Mouse (Mus musculus) CH12.LX (cell line): ENCODE measurements around the gene Proca1. TPM values are rescaled to one million over a fixed set of nuclear protein-coding genes. Genes with fewer than 3 reads are reported as not detected.

Source experiments
- DNase-seq: peaks from one replicate; pipeline ENCODE4 v3.0.0-alpha.2; 2013; ENCODE audit errors: extremely low read depth
- H3K27ac ChIP-seq: 2 replicates; pipeline ENCODE4 v1.5.1; 2012; ENCODE audit warnings: low read depth, mild to moderate bottlenecking, control low read depth, moderate library complexity; ENCODE audit not compliant: insufficient read depth
- H3K27me3 ChIP-seq: replicated peaks from 2 replicates; pipeline ENCODE3; 2012; ENCODE audit warnings: inconsistent platforms
- H3K36me3 ChIP-seq, 2 experiments: replicated peaks in 1 of 2; 2 replicates each; pipeline versions ENCODE3 to v1.6.1; 2012; ENCODE audit warnings: inconsistent platforms in 1 of 2, low read length in 1 of 2, mild to moderate bottlenecking in 1 of 2, mixed read lengths in 1 of 2, moderate library complexity in 1 of 2; ENCODE audit not compliant: control insufficient read depth in 1 of 2, insufficient read depth in 1 of 2
- H3K4me1 ChIP-seq, 2 experiments: 2 replicates each; pipeline ENCODE4 v1.6.1; 2012; ENCODE audit warnings: inconsistent platforms in 1 of 2, moderate library complexity in 1 of 2; ENCODE audit not compliant: insufficient read depth in 2 of 2, control insufficient read depth in 1 of 2
- H3K4me2 ChIP-seq: 2 replicates; pipeline ENCODE4 v1.6.1; 2012; ENCODE audit warnings: low read depth, mild to moderate bottlenecking, control low read depth; ENCODE audit not compliant: poor library complexity, insufficient read depth, severe bottlenecking
- H3K4me3 ChIP-seq, 3 experiments: fragments of 150-350 bp in 1 of 3; sonication (generic) in 1 of 3; replicated peaks in 1 of 3; 2 replicates each; pipeline versions ENCODE3 to v1.5.1; 2011 to 2012; ENCODE audit warnings: low read depth in 2 of 3, low read length in 2 of 3, mild to moderate bottlenecking in 2 of 3, moderate library complexity in 2 of 3, control low read depth in 1 of 3, improper control_type of control experiment in 1 of 3, inconsistent platforms in 1 of 3, mixed read lengths in 1 of 3; ENCODE audit not compliant: poor library complexity in 1 of 3
- H3K79me2 ChIP-seq: replicated peaks from 2 replicates; pipeline ENCODE4 v1.6.1; 2012; ENCODE audit warnings: mild to moderate bottlenecking, moderate library complexity; ENCODE audit not compliant: control insufficient read depth, poor library complexity, insufficient read depth, severe bottlenecking; ENCODE audit errors: extremely low read depth
- H3K9ac ChIP-seq: 2 replicates; pipeline ENCODE4 v1.6.1; 2012; ENCODE audit warnings: low read depth, mild to moderate bottlenecking, control low read depth, moderate library complexity; ENCODE audit not compliant: insufficient read depth
- H3K9me3 ChIP-seq: replicated peaks from 2 replicates; pipeline ENCODE3; 2012; ENCODE audit warnings: low read length, inconsistent platforms, mixed read lengths
- BHLHE40 ChIP-seq: IDR thresholded peaks from 2 replicates; pipeline ENCODE4 v1.6.1; 2011; ENCODE audit warnings: mild to moderate bottlenecking, low read depth, low read length, improper control_type of control experiment
- CHD1 ChIP-seq: IDR thresholded peaks from 2 replicates; pipeline ENCODE4 v1.6.1; 2012; ENCODE audit warnings: low read depth, low read length, improper control_type of control experiment, inconsistent platforms
- CHD2 ChIP-seq: IDR thresholded peaks from 2 replicates; pipeline ENCODE4 v1.6.1; 2011; ENCODE audit warnings: low read length, improper control_type of control experiment
- CTCF ChIP-seq, 2 experiments: IDR thresholded peaks in 1 of 2; conservative IDR thresholded peaks in 1 of 2; 2 replicates each; pipeline ENCODE4 v1.5.1; 2011 to 2012; ENCODE audit warnings: low read depth in 2 of 2, low read length in 2 of 2, improper control_type of control experiment in 1 of 2, inconsistent platforms in 1 of 2, mild to moderate bottlenecking in 1 of 2, moderate library complexity in 1 of 2
- ELF1 ChIP-seq: IDR thresholded peaks from 2 replicates; pipeline ENCODE4 v1.6.1; 2014; ENCODE audit warnings: low read depth, mild to moderate bottlenecking, inconsistent platforms, low read length, improper control_type of control experiment
- EP300 ChIP-seq: IDR thresholded peaks from 2 replicates; pipeline ENCODE4 v1.6.1; 2011; ENCODE audit warnings: low read length, improper control_type of control experiment
- ETS1 ChIP-seq: conservative IDR thresholded peaks from 2 replicates; pipeline ENCODE4 v1.6.1; 2012; ENCODE audit warnings: low read depth, mild to moderate bottlenecking, inconsistent platforms, low read length, improper control_type of control experiment, moderate library complexity
- JUN ChIP-seq: IDR thresholded peaks from 2 replicates; pipeline ENCODE4 v1.6.1; 2011; ENCODE audit warnings: low read depth, mild to moderate bottlenecking, low read length, improper control_type of control experiment, moderate library complexity; ENCODE audit not compliant: insufficient read depth
- MAX ChIP-seq: IDR thresholded peaks from 2 replicates; pipeline ENCODE4 v1.6.1; 2011; ENCODE audit warnings: low read length, improper control_type of control experiment
- MYC ChIP-seq: IDR thresholded peaks from 2 replicates; pipeline ENCODE4 v1.6.1; 2011; ENCODE audit warnings: low read depth, mild to moderate bottlenecking, improper control_type of control experiment, low read length
- NELFE ChIP-seq: IDR thresholded peaks from 2 replicates; pipeline ENCODE4 v1.6.1; 2011; ENCODE audit warnings: low read depth, low read length, improper control_type of control experiment
- NRF1 ChIP-seq: IDR thresholded peaks from 2 replicates; pipeline ENCODE4 v1.6.1; 2014; ENCODE audit warnings: low read depth, mild to moderate bottlenecking, inconsistent platforms, low read length, improper control_type of control experiment, moderate library complexity
- PAX5 ChIP-seq: IDR thresholded peaks from 2 replicates; pipeline ENCODE4 v1.6.1; 2012; ENCODE audit warnings: low read length, inconsistent platforms, mixed read lengths
- POLR2AphosphoS2 ChIP-seq: IDR thresholded peaks from 2 replicates; pipeline ENCODE4 v1.6.1; 2011; ENCODE audit warnings: low read depth, low read length, improper control_type of control experiment
- RAD21 ChIP-seq: IDR thresholded peaks from 2 replicates; pipeline ENCODE4 v1.6.1; 2011; ENCODE audit warnings: low read depth, mild to moderate bottlenecking, low read length, improper control_type of control experiment, moderate library complexity
- SIN3A ChIP-seq: IDR thresholded peaks from 2 replicates; pipeline ENCODE4 v1.6.1; 2012; ENCODE audit warnings: low read length, improper control_type of control experiment, inconsistent platforms
- TBP ChIP-seq: conservative IDR thresholded peaks from 2 replicates; pipeline ENCODE4 v1.6.1; 2011; ENCODE audit warnings: low read depth, low read length, improper control_type of control experiment
- TCF12 ChIP-seq: IDR thresholded peaks from 2 replicates; pipeline ENCODE4 v1.6.1; 2014; ENCODE audit warnings: low read depth, mild to moderate bottlenecking, inconsistent platforms, low read length, improper control_type of control experiment
- ZMIZ1 ChIP-seq: IDR thresholded peaks from 2 replicates; pipeline ENCODE4 v1.6.1; 2012; ENCODE audit warnings: low read depth, mild to moderate bottlenecking, inconsistent platforms, low read length, improper control_type of control experiment
- dilution Hi-C: fragments of 300-500 bp; cut with MboI; formaldehyde crosslinking; loops from 2 replicates; pipeline ENCODE4 v1.14.3; 2020; ENCODE audit warnings: low sequenced_read_pairs; ENCODE audit not compliant: extremely low pct_unique_long_range_greater_than_20kb, extremely low pct_ligation_motif_present
- in situ Hi-C: fragments of 300-500 bp; cut with MboI; formaldehyde crosslinking; loops from 3 replicates; pipeline ENCODE4 v1.14.3; 2019; ENCODE audit warnings: low sequenced_read_pairs, low pct_ligation_motif_present, low pct_unique_long_range_greater_than_20kb, mixed read lengths
- polyA plus RNA-seq: library from polyadenylated mRNA; unstranded; fragments of >175 nt; gene quantifications from 2 replicates; pipeline ENCODE4 v1.2.1, GENCODE M21; 2012; ENCODE audit warnings: low read depth; ENCODE audit not compliant: insufficient read length
- total RNA-seq, 2 experiments: library from RNA; depleted of rRNA; stranded (reverse); fragments of 300-350 nt in 1 of 2; fragments of >200 nt in 1 of 2; gene quantifications; 2 replicates each; pipeline ENCODE4 v1.2.3; 2012 to 2014

The Proca1 gene
- total and polyA plus RNA-seq, 3 experiments, result 0.40 TPM; not detected in 2

- dilution Hi-C loops, result no loop called here
- H3K36me3 ChIP-seq, result peaks cover 86 to 94% of the 10 kb centered on the region in 2 experiments
- no peaks in the 10 kb centered on the region for H3K9me3 ChIP-seq
- no peak overlapping the region for H3K27ac ChIP-seq
- H3K4me3 ChIP-seq, result no peak overlapping the region
- H3K4me1 ChIP-seq, result no peaks in the 10 kb centered on the region
- DNase-seq, result no peak
- no peak overlapping the region for H3K9ac ChIP-seq
- TF ChIP-seq CTCF (conservative IDR thresholded peaks at IDR 0.05 in 1 of 2, IDR thresholded peaks at IDR 0.05 in 1 of 2; ENCODE audit: low read depth in 2 of 2, low read length in 2 of 2) (no peak), TBP (no peak), NELFE (no peak), SIN3A (no peak), ETS1 (no peak), ELF1 (no peak), CHD1 (no peak), TCF12 (no peak)
- TF ChIP-seq, all 38 proteins: peak for 0
- Histone ChIP-seq H3K4me2 (no peak overlapping the region), H3K79me2 (no peaks in the 10 kb centered on the region), H3K27me3 (no peaks in the 10 kb centered on the region)
- in situ Hi-C loops, result no loop called here
These were observed 22.6 kb downstream of the Proca1 start for GRCm38 (mm10) chr11:78215709-78216317.

GRCm38 (mm10) chr11:78223586-78223985 is 30.4 kb downstream of the Proca1 start:
- H3K27me3 ChIP-seq, result no peaks in the 10 kb centered on the region
- H3K79me2 ChIP-seq, result no peaks in the 10 kb centered on the region
- TF ChIP-seq ELF1 (no peak), BHLHE40 (no peak), MAX (no peak), RAD21 (no peak), NRF1 (no peak), EP300 (no peak), MYC (no peak), POLR2AphosphoS2 (no peak), PAX5 (no peak), JUN (no peak), TBP (no peak), CHD1 (no peak), CHD2 (no peak), CTCF (conservative IDR thresholded peaks at IDR 0.05 in 1 of 2, IDR thresholded peaks at IDR 0.05 in 1 of 2; ENCODE audit: low read depth in 2 of 2, low read length in 2 of 2) (no peak), NELFE (no peak), ZMIZ1 (no peak)
- in situ Hi-C loops, result no loop called here
- no peak overlapping the region for H3K4me3 ChIP-seq
- no peak for DNase-seq
- peaks cover 91 to 97% of the 10 kb centered on the region in 2 experiments for H3K36me3 ChIP-seq
- H3K4me2 ChIP-seq, result no peak overlapping the region
- H3K9ac ChIP-seq, result no peak overlapping the region
- H3K4me1 ChIP-seq, result no peaks in the 10 kb centered on the region
- no peak overlapping the region for H3K27ac ChIP-seq
- H3K9me3 ChIP-seq, result no peaks in the 10 kb centered on the region
- dilution Hi-C loops, result no loop called here
